In the genomic region with DNA sequence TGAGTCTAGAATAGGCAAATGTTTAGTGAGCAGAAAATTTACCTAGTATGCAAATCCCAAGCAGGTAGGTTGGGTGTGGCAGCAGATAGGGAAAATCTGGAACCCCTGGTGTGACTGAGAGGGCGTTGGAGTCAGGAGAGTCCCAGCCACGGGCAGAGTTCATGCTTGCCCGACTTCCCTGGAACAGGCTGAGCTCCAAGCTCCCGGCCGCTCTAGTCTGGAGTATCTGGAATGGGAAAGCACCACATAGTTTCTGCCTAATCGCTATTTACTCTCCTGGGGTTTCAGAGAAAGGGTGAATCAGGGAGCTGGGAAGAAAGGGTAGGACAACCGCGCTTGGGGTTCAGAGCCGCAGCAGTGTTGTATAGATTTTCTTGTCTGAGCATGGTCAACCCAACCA, we compare ENCODE assay signal across 17 mouse cellular contexts.
A peak's percentile ranks its signal among the peaks of the same experiment; 100 is the strongest.
DNase-seq lines count a peak whose midpoint lies in the region; ATAC-seq and TF ChIP-seq lines count a peak whose summit lies in the region.
"Had no signal": no experiment of that assay in that cellular context is flagged by ENCODE, and none has a peak within 500 bp of the region (broad histone marks: within the 10 kb centered on the region; RNA-seq: fewer than 3 reads in every experiment).

No protein-coding gene starts in this region.

- H3K4me1 ChIP-seq in liver, adult 2 months (ENCODE audit: control insufficient read depth, insufficient read depth, low read length), result peaks cover 7% of the 10 kb centered on the region
- H3K4me1 ChIP-seq in liver, postnatal 0 days (ENCODE audit: insufficient read depth), result 0 out of 2 replicates have a peak, but pooled peaks cover 8% of the 10 kb centered on the region
- H3K4me1 ChIP-seq in intestine, postnatal 0 days (replicated peaks; ENCODE audit: control insufficient read depth, insufficient read depth, low read length), result peaks cover 10% of the 10 kb centered on the region
- 0 out of 2 replicates have a peak, but pooled peaks cover 3% of the 10 kb centered on the region for H3K4me1 ChIP-seq in stomach, postnatal 0 days (replicated peaks; ENCODE audit: control insufficient read depth, insufficient read depth)
- peaks cover 4% of the 10 kb centered on the region for H3K4me1 ChIP-seq in midbrain, embryonic 11.5 days (ENCODE audit: control insufficient read depth, insufficient read depth, low read length)
- peaks cover 9% of the 10 kb centered on the region; the same call in 1 of the 2 replicates for H3K4me1 ChIP-seq in forebrain, embryonic 12.5 days

- no peak for ATAC-seq in liver, postnatal 0 days
- ATAC-seq in intestine, postnatal 0 days, result peak; percentile 25
- ATAC-seq in stomach, postnatal 0 days (ENCODE audit: low FRiP score, low TSS enrichment), result peak; percentile 81
- ATAC-seq in midbrain, embryonic 11.5 days (ENCODE audit: low FRiP score), result no peak
- no peak for ATAC-seq in forebrain, embryonic 12.5 days (ENCODE audit: low FRiP score)
- ATAC-seq: forebrain, embryonic 14.5 days had no signal

- no peak for TF ChIP-seq POLR2A in liver, adult 2 months (IDR thresholded peaks at IDR 0.05; ENCODE audit: extremely low read depth, insufficient read depth, low read length)

- H3K4me3 ChIP-seq in liver, adult 2 months (ENCODE audit: insufficient read depth, low read depth, low read length), result no peak overlapping the region
- no peak overlapping the region for H3K4me3 ChIP-seq in liver, postnatal 0 days (ENCODE audit: low read depth, low read length)
- no peak overlapping the region for H3K4me3 ChIP-seq in intestine, postnatal 0 days (ENCODE audit: low read depth, low read length)
- H3K4me3 ChIP-seq in stomach, postnatal 0 days (ENCODE audit: low read depth, low read length), result no peak overlapping the region
- no peak overlapping the region for H3K4me3 ChIP-seq in midbrain, embryonic 11.5 days (ENCODE audit: low read depth, low read length)
- H3K4me3 ChIP-seq in forebrain, embryonic 12.5 days (replicated peaks), result no peak overlapping the region
- H3K4me3 ChIP-seq: heart, embryonic 10.5 days; hindbrain, embryonic 10.5 days had no signal

- H3K4me2 ChIP-seq in liver, postnatal 0 days (ENCODE audit: low read depth, low read length), result no peak overlapping the region
- H3K4me2 ChIP-seq in intestine, postnatal 0 days (replicated peaks; ENCODE audit: low read depth), result no peak overlapping the region
- H3K4me2 ChIP-seq in stomach, postnatal 0 days (replicated peaks; ENCODE audit: low read depth), result no peak overlapping the region
- H3K4me2 ChIP-seq in midbrain, embryonic 11.5 days, result no peak overlapping the region
- no peak overlapping the region for H3K4me2 ChIP-seq in forebrain, embryonic 12.5 days

- no peak for TF ChIP-seq EP300 in liver, postnatal 0 days (IDR thresholded peaks at IDR 0.05; ENCODE audit: low read depth)
- no peak for TF ChIP-seq EP300 in stomach, postnatal 0 days (optimal IDR thresholded peaks at IDR 0.05)

- TF ChIP-seq CTCF in liver, adult 2 months (IDR thresholded peaks at IDR 0.05; ENCODE audit: low read depth, low read length), result no peak
- TF ChIP-seq CTCF in liver, postnatal 0 days (IDR thresholded peaks at IDR 0.05; ENCODE audit: low read depth), result no peak
- TF ChIP-seq CTCF in intestine, postnatal 0 days (IDR thresholded peaks at IDR 0.05; ENCODE audit: low read depth), result no peak
- no peak for TF ChIP-seq CTCF in stomach, postnatal 0 days (IDR thresholded peaks at IDR 0.05; ENCODE audit: low read depth)

- peak; percentile 13 for DNase-seq in liver, adult 2 months (ENCODE audit: extremely low read depth, low read depth, low spot score)
- DNase-seq in liver, postnatal 0 days, result no peak
- DNase-seq in ZHBTc4 (ENCODE audit: low read depth, low spot score), result peak; percentile 40
- DNase-seq in stomach, postnatal 0 days (ENCODE audit: low spot score), result peak; percentile 80
- no peak for DNase-seq in gastrocnemius, adult 18-20 months (ENCODE audit: low spot score)
- no peak for DNase-seq in midbrain, embryonic 11.5 days (ENCODE audit: low spot score, missing footprints)
- DNase-seq: adrenal gland, postnatal 10 days; cerebellum, postnatal 25 days; gastrocnemius, postnatal 36 days; heart, adult 18-20 months; heart, postnatal 14 days had no signal

- H3K9me3 ChIP-seq in liver, postnatal 0 days (ENCODE audit: low read length), result no peaks in the 10 kb centered on the region
- H3K9me3 ChIP-seq in intestine, postnatal 0 days (ENCODE audit: control insufficient read depth), result no peaks in the 10 kb centered on the region
- H3K9me3 ChIP-seq in stomach, postnatal 0 days (ENCODE audit: control insufficient read depth, low read length), result no peaks in the 10 kb centered on the region
- H3K9me3 ChIP-seq in midbrain, embryonic 11.5 days (ENCODE audit: control insufficient read depth, low read length), result no peaks in the 10 kb centered on the region
- H3K9me3 ChIP-seq in forebrain, embryonic 12.5 days, result no peaks in the 10 kb centered on the region
- H3K9me3 ChIP-seq: heart, embryonic 10.5 days; hindbrain, embryonic 10.5 days had no signal

- H3K9ac ChIP-seq in liver, adult 2 months (ENCODE audit: low read depth, low read length), result no peak overlapping the region
- no peak overlapping the region for H3K9ac ChIP-seq in liver, postnatal 0 days (replicated peaks)
- no peak overlapping the region for H3K9ac ChIP-seq in intestine, postnatal 0 days (ENCODE audit: low read depth, low read length)
- no peak overlapping the region for H3K9ac ChIP-seq in stomach, postnatal 0 days (ENCODE audit: low read length)
- H3K9ac ChIP-seq in midbrain, embryonic 11.5 days (ENCODE audit: low read length), result no peak overlapping the region
- H3K9ac ChIP-seq in forebrain, embryonic 12.5 days, result no peak overlapping the region
- H3K9ac ChIP-seq: hindbrain, embryonic 14.5 days had no signal

- H3K27me3 ChIP-seq in liver, adult 2 months (ENCODE audit: control insufficient read depth, insufficient read depth, low read length), result no peaks in the 10 kb centered on the region
- H3K27me3 ChIP-seq in liver, postnatal 0 days (ENCODE audit: insufficient read depth, low read length), result no peaks in the 10 kb centered on the region
- no peaks in the 10 kb centered on the region for H3K27me3 ChIP-seq in intestine, postnatal 0 days (replicated peaks; ENCODE audit: control insufficient read depth, insufficient read depth, low read length)
- H3K27me3 ChIP-seq in stomach, postnatal 0 days (ENCODE audit: control insufficient read depth, insufficient read depth, low read length), result no peaks in the 10 kb centered on the region
- H3K27me3 ChIP-seq in midbrain, embryonic 11.5 days (ENCODE audit: control insufficient read depth, insufficient read depth, low read length), result no peaks in the 10 kb centered on the region
- 0 out of 2 replicates have a peak, but pooled peaks cover 17% of the 10 kb centered on the region for H3K27me3 ChIP-seq in forebrain, embryonic 12.5 days

- no peak overlapping the region for H3K27ac ChIP-seq in liver, adult 2 months (replicated peaks; ENCODE audit: insufficient read depth, low read depth, low read length)
- no peak overlapping the region for H3K27ac ChIP-seq in liver, postnatal 0 days (ENCODE audit: low read depth)
- peak overlapping the region; percentile 65; the same call in 1 of the 2 replicates for H3K27ac ChIP-seq in intestine, postnatal 0 days (ENCODE audit: low read depth, low read length)
- H3K27ac ChIP-seq in stomach, postnatal 0 days (replicated peaks), result peak overlapping the region; percentile 72; the same call in 1 of the 2 replicates
- H3K27ac ChIP-seq in midbrain, embryonic 11.5 days (ENCODE audit: low read depth, low read length), result no peak overlapping the region
- H3K27ac ChIP-seq in forebrain, embryonic 12.5 days, result no peak overlapping the region
- H3K27ac ChIP-seq: heart, embryonic 10.5 days; hindbrain, embryonic 14.5 days had no signal

- no peaks in the 10 kb centered on the region for H3K79me2 ChIP-seq in liver, adult 2 months (ENCODE audit: control insufficient read depth, insufficient read depth, low read length)

- WGBS in liver, adult 2 months, result 71% methylated on average over 9 of the region's 9 CpGs
- WGBS in liver, postnatal 0 days (ENCODE audit: insufficient replicate concordance), result 64% methylated on average over 9 of the region's 9 CpGs
- 56% methylated on average over 9 of the region's 9 CpGs for WGBS in intestine, postnatal 0 days
- 53% methylated on average over 9 of the region's 9 CpGs for WGBS in stomach, postnatal 0 days
- 77% methylated on average over 9 of the region's 9 CpGs for WGBS in midbrain, embryonic 11.5 days
- 86% methylated on average over 9 of the region's 9 CpGs for WGBS in forebrain, embryonic 12.5 days

- no peaks in the 10 kb centered on the region for H3K36me3 ChIP-seq in liver, adult 2 months (ENCODE audit: control insufficient read depth, insufficient read depth, low read length)
- H3K36me3 ChIP-seq in liver, postnatal 0 days (replicated peaks; ENCODE audit: insufficient read depth, low read length), result no peaks in the 10 kb centered on the region
- H3K36me3 ChIP-seq in intestine, postnatal 0 days (ENCODE audit: control insufficient read depth, insufficient read depth), result no peaks in the 10 kb centered on the region
- H3K36me3 ChIP-seq in stomach, postnatal 0 days (ENCODE audit: control insufficient read depth, insufficient read depth, low read length), result no peaks in the 10 kb centered on the region
- no peaks in the 10 kb centered on the region for H3K36me3 ChIP-seq in midbrain, embryonic 11.5 days (ENCODE audit: control insufficient read depth, insufficient read depth, low read length)
- H3K36me3 ChIP-seq in forebrain, embryonic 12.5 days (replicated peaks), result no peaks in the 10 kb centered on the region
- H3K36me3 ChIP-seq: heart, embryonic 10.5 days; hindbrain, embryonic 10.5 days had no signal

Comparison
In these comparisons a context has a peak if more than half of its experiments do, and no peak if none do; other contexts are left out.
1. DNase-seq: peak in liver, adult 2 months (single experiment), ZHBTc4 (single experiment) and stomach, postnatal 0 days (single experiment); none in liver, postnatal 0 days (single experiment), gastrocnemius, adult 18-20 months (single experiment) and midbrain, embryonic 11.5 days (single experiment).
2. H3K27ac ChIP-seq: peak in intestine, postnatal 0 days (single experiment) and stomach, postnatal 0 days (single experiment); none in liver, adult 2 months (single experiment), liver, postnatal 0 days (single experiment), midbrain, embryonic 11.5 days (single experiment) and forebrain, embryonic 12.5 days (single experiment).
3. ATAC-seq: peak in intestine, postnatal 0 days (single experiment) and stomach, postnatal 0 days (single experiment); none in liver, postnatal 0 days (single experiment), midbrain, embryonic 11.5 days (single experiment) and forebrain, embryonic 12.5 days (single experiment).